Mouse (Mus musculus) yolk sac, embryonic 10.5 days (tissue): ENCODE data around the gene Chp2.
"Not testable (repeated sequence)": the region's sequence is repeated elsewhere in the genome, so short reads cannot be mapped to it uniquely, and the experiment has no call there.

Source experiments
- DNase-seq: peaks from one replicate; pipeline ENCODE4 v3.0.0-alpha.2; 2017; ENCODE audit warnings: low spot score

Chp2 gene

DNA sequence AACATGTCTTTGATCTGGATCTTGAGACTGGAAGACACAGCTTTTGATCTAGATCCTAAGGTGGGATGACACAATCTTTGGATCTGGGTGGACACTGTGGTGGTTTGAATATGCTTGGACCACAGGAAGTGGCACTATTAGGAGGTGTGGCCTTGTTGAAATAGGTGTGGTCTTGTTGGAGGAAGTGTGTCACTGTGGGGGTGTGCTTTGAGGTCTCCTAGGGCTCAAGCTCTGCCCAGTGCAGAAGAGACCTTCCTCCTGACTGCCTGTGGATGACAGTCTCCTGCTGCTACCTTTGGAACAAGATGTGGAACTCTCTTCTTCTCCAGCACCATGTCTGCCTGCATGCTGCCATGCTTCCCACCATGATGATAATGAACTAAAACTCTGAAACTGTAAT, 23.4 kb downstream of the Chp2 start:
- not testable (repeated sequence) for DNase-seq

DNA sequence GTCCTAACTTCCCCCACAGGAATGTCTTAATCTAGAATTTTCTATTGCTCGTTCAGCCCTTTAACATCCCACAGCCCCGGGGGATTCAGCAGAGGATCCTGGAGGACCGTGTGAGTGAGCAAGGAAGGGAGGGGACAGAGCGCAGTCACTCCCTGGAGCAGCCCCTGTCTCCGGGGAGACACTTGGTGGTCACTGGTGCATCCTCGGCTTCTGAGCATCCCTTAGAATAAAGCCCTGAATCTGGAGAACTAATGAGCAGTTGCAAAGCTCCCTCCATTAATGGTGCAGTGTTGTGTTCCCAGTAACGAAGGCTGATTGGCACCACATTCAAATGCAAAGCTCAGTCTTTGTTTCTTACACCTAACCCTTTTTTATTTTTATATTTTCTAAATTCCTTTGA, 24.9 kb downstream of the Chp2 start:
- no peak for DNase-seq

DNA sequence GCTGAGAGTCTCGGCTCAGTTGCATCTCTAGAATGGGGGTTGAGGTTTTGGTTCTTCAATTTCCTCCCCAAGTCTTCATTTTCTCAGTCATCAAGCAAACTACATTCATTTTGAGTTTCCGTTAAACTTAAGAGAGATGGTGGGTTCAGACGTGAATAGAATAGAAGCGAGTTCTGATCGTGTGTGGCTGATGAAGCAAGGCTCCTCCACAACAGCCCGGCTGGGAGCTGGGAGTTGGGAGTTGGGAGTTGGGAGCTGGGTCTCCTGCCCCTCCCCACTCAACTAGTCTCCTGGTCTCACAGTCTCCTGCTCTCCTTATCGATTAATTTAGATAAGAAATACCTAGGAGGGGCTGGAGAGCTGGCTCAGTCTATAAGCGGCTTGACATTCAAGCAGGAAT, 25.3 kb downstream of the Chp2 start:
- DNase-seq, result no peak

DNA sequence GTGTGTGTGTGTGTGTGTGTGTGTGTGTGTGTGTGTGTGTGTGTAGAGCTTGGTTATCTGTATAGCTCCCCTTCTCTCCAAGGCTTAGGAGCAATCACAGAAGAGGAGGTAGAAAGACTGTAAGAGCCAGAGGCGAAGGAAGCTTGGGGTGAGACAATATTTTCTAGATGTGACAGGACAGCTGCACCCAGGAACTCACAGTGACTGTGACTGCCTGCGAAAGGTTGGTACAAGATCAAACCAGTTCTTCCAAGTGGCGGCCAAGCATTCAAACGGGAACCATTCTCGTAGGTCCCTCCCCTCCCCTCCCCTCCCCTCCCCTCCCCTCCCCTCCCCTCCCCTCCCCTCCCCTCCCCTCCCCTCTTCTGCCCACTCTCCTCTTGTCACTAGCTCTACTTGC, 26.7 kb downstream of the Chp2 start:
- DNase-seq, result no peak

DNA sequence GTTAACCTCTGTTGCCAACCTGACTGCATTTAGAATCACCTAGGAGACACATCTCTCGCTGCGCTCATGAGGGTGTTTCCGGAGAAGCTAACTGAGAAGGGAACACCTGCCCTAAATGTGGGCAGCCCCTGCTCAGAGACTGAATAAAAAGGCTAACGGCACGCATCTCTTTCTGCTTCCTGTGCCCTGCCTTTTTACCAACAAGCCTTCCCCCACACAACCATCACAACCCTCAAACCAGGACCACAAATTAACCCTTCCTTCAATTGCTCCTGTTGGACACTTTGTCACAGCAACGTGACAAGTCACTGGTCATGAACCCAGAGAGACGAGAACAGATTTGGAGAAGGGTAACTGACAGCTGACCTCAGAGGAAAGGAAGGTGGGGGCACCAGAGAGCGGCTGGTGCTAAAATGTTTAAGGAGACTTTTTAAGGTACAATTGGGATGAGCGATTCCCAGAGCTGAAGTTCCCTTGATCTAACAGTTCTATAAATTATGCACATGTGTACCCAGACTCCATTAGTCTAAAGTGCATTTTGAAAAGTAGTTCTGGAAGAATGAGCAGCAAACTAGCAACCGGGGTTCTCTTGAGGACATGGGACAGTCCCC, 28.1 kb downstream of the Chp2 start:
- no peak for DNase-seq

DNA sequence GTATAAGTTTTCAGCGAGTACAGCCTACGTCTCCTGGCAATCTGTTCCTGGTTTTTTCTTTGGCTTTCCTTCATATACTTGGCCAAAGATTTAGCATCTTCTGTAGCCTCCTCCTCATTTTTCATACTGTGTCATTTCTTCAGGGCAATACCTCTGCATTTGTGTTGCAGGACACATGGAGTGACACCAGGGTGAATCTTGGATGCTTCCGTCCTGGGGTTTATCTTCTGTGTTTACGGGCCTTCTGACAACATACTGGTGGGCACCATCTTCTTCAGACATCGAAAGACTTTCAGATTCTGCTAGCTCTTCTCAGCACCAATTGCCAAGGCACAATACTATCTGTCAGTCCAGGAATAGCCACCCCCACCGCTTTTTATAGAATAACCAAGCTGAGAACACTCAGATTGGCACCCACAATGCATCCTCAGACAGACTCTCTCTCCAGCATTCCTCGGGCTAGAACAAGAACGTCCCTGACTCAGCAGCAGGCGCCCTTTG, 30.1 kb downstream of the Chp2 start:
- DNase-seq, result no peak

DNA sequence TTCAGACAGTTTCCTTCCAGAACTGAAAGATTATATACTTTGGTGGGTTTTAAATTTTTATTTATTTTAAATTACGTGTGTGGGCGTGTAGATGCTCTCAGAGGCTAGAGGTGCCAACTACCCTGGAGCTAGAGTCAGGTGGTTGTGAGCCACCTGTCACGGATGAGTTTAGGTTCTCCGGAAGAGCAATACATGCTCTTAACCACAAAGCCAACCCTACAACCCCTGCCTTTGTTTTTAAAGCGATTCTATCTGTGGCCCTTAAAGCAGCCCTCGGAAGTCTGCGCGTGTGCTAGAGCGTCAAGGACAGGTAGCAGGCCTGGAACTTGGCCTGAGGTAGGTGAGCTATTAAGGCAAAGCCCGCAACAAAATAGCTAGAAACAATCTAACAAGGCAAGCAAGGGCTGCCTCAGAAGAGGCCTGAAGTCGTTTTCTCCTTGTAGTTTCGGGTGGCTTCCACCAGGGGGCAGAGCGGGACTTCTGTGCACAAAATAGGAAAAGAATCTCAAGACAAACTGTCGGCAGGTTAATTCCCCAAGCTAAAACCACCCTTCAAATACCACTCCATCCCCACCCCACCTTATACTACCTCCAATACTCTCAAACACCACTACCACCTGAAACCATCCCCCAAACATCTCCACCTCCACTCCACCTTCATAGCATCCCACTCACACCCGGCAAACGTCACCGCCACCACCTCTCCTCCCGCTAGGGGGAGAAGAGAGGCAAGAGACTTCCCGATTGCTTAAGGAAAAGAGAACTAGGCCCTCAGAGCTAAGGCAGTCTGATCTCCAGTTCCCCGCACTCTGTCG, 32.1 kb downstream of the Chp2 start:
- DNase-seq, result peak; percentile 51

DNA sequence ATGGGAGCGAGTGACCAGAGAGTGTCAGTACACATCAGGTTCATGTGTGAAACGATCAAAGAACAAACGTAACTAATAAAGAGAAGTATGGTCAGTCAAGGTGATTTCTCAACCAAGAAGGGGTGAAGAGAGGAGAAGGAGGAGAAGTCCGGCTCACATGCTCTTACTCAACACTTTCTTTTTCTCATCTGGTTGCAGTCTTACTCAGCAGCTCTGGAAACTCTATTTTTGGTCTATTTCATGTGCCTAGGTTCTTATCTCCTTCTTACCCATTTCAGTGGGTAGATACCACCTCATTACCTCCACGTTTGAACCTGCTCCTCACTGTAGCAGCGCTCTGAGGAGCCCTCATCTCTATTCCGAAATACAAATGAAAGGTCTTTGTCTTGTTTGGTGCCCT, 37.4 kb downstream of the Chp2 start:
- DNase-seq, result no peak

DNA sequence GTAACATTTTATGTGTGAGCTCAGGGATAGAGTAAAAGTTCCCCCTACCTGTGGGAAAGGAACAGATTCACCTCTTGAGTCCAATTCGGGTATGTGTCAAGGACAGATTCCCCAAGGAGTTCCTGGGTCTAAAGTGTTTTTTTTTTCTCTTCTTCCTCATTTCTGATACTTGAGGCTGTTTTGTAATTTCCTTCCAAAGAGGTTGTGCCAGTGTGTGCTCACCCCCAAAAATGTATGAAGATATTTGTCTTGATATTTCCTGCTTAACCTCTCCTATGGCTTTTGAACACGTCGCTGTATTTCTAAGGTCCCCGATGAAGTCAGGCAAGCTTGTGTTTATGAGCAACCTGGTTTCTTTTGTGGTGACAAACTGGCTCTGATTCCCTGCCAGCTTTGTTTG, 39.2 kb downstream of the Chp2 start:
- DNase-seq, result no peak

DNA sequence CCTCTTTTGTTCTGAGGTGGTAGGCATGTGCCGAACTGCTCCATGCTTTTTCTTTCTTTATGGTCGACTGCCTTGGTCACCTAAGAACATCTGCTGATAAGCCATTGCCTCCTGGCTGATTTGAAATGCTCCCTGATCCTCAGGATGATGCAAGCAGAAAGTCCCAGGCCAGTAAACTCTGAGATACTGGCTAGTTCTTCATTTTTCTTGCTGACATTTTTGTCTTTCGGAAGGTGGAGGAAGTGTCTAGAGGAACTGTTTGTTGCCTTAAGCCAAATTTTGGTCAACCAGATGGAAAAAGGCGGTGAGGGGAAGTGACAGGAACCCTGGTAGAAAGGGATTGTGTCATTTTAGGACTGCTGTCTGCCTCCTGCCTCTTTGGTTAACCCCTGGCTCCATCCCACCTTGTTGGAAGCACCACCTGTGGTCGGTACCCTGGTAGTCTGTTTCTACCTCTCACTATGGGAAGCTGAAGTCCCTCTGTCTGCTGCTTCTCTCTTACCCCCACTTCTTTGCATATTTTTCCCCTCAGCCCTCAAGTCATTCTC, 40.8 kb downstream of the Chp2 start:
- no peak for DNase-seq

DNA sequence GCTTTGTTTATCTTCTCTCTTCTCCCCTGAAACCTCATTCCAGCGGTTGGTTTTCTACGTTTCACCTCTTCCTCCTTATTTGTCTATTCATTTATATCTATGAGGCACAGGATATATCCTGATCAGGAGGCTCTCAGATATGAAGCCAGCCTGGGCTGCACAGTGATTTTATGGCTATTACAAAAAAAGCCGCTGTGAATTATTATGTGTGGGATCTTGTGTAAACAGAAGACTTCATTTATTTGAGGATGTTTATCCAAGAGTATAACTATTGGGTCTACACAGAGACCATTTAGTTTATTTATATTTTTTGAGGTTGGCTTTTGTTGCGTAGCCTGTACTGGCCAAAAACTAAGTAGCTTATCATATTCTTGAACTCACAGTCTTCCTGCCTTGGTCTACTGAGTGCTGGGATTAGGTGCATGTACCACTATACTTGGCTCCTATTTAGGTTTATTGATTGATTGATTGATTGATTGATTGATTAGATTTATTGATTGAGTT, 49.7 kb downstream of the Chp2 start:
- no peak for DNase-seq

DNA sequence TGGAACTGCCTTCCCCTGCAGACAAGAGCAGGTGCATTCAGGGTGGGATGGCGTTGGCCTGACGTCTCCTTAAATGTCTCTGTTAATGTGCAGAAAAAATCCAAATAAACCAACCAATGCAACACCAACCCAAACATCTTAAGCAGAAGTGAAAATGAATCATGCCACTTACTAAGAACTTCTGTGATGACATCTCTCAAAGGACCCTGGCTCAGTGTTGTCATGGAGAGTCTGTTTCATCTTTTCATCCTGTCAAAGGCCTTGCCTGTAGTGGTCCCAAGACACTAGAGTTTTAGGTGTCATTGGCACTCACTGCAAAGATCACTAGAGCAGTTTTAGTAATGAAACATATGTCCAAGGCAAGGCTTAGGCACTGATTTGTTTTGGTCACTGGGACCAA, 53.0 kb downstream of the Chp2 start:
- no peak for DNase-seq
